17 mouse cellular contexts compared by ENCODE assay signal in the genomic region with DNA sequence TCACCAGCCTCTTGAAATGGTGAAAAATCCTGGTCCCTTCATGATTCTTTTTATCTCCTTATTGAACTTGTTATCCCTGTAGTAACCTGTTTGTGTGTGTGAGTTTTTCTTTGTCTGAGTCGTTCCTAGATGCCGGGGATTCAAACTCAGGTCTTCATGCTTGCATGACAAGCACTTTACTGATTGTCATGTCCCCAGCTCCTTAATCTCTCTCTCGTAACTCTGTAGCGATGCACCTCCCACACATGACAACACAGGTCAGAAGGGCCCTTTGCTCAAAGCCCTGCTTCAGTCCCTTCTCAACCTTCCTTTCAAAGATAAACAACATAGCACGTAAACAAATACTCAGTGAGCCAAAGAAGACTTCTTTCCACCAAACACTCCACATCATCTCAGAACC.
"Had no signal": no experiment of that assay in that cellular context is flagged by ENCODE, and none has a peak within 500 bp of the region (broad histone marks: within the 10 kb centered on the region; RNA-seq: fewer than 3 reads in every experiment).

No protein-coding gene starts in this region.

- H3K4me3 ChIP-seq: midbrain, embryonic 10.5 days; midbrain, embryonic 12.5 days; myocyte; neural tube, embryonic 13.5 days; neural tube, embryonic 15.5 days had no signal

- H3K4me2 ChIP-seq: lung, embryonic 14.5 days; midbrain, embryonic 12.5 days; neural tube, embryonic 13.5 days; neural tube, embryonic 15.5 days had no signal

- ATAC-seq: midbrain, embryonic 16.5 days had no signal

- H3K4me1 ChIP-seq: neural tube, embryonic 13.5 days; neural tube, embryonic 15.5 days had no signal

- H3K27ac ChIP-seq: midbrain, embryonic 10.5 days; midbrain, embryonic 12.5 days; neural tube, embryonic 13.5 days; neural tube, embryonic 15.5 days had no signal

- H3K9me3 ChIP-seq: midbrain, embryonic 10.5 days; midbrain, embryonic 12.5 days; neural tube, embryonic 13.5 days; neural tube, embryonic 15.5 days had no signal

- H3K9ac ChIP-seq: lung, embryonic 14.5 days; midbrain, embryonic 12.5 days; neural tube, embryonic 13.5 days; neural tube, embryonic 15.5 days had no signal

- H3K27me3 ChIP-seq: midbrain, embryonic 12.5 days; neural tube, embryonic 13.5 days; neural tube, embryonic 15.5 days had no signal

- DNase-seq: lung, adult 18-20 months; lung, embryonic 14.5 days; lung, postnatal 10 days; lung, postnatal 4 days; midbrain, embryonic 14.5 days; retina, postnatal 1 day; right cerebral cortex, adult 18-20 months; right cerebral cortex, postnatal 25 days; right cerebral cortex, postnatal 4 days; spleen, adult 18-20 months; thymus, adult 18-20 months had no signal
